Mouse (Mus musculus) CD8-positive naive resting alpha-beta T cell, adult 2 months (primary cell): ENCODE results near the gene Tamm41.

Experiments used
- DNase-seq, 2 experiments: peaks; one replicate each; pipeline ENCODE4 v3.0.0; 2022; ENCODE audit warnings: low read depth in 2 of 2, low spot score in 2 of 2

Tamm41 gene

DNA sequence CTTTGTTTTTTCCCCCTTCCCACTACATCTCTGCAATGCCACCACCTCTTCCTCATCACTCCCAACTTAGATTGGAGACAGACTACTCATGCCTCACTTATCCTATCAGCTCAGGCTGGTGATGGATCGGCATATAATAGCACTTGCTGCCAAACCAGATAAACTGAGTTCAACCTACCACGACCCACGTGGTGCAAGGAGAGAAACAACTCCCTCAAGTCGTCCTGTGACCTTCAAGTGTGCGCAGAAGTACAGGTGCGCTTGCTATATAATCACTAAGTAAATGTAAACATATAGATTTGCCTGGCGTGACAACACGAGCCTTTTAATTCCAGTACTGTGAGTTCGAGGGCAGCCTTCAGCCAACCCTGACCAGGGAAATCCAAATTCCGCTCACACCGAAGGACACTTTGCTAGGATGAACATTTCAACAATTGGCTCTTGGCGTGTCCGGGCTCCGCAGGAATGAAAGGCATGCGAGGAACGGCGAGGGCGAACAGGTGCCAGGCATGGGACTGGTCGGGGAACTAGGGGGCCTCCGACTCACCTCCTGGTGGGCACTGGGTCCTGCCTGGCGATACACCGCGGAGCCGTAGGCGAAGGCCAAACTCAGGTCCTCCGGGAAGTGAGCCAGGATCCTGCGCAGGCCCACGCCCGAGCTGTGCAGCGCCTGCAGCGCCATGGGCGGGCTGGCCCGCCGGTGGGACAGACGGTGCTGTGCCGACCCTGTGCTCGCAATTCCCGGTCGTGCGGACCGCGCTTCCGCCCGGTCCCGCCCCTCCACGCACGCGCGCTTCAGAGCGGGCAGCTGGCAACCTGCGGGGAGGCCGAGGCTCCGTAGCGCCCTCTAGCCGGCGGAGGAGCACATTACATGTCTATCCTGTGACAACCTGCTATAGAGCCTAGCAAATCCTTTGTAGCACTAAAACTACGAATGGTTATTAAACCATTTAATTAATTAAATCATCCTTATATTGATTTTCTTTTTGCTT, at the start of gene Tamm41:
TSS of gene Tamm41 (minus strand) at position 774 of the 992 bp plus-strand sequence.
- DNase-seq: peak; percentile 79 to 80

DNA sequence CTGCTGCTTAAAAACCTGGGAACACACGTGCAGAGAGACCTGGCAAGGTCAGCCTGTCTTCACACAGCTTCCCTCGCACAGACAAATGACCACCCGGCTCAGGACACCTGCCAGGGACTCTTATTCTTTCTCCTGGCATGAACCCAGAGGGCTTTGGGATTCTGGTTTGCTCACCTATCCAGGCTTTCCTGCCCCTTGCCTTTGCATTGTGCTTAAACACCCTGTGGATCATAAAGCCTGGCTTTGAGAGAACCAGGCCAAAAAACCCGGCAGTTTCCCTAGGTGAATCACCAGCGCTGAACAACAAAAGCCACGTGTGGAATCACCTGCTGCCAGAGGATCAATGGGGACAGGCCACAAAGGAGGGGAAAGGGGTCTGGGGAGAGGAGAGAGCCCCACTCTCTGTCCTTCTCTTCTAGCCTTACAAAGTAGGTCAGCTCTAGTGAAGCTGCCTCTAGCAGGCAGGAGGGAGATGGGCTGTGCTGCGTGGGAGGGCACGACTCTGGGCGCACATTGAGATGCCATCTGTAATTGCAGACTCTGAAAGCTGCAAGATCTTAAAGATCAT, 47.7 kb upstream of the Tamm41 start:
- DNase-seq: no peak

- no peak for DNase-seq
Observed at GRCm38 (mm10) chr6:115076781-115077575, 39.3 kb upstream of the Tamm41 start.

GRCm38 (mm10) chr6:115072024-115072423, 34.3 kb upstream of the Tamm41 start:
- DNase-seq: no peak

DNA sequence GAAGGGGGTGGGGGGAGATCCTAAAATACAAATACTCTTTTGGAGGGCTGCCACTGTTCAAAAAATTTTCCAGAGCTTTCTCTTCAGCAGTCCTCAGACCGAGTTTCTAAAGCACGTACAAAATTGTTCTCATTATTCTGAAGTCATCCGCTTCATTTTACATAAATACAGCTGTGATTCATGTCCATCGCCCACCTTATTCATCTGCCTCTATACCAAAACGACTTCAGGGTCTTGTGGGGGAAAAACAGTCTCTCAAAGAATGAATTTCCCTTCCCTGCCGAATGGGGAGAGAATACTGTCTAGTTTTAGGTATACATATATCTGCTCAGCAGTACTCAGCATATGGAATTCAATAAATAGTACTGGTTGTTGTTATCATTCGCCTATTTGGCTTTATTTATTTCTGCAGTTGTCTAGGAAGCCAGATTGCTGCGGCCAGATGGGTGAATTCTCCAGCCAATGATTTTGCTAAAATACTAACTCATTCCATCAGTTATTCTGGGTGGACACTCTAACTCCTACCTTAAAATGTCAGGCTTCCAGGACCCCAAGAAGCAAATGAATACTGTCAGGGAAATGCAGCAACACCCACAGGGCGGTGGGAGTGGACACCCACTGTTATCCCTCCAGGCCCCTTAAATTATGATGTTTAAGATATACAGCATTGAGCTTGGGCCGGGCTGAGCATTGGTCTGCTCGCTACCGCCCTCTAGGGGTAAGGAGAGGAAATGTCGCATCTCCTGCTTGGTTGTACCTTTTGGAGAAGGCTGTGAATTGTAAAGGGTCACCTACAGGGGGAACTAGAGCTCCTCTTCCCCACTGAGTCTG, 27.9 kb upstream of the Tamm41 start:
- DNase-seq: peak; percentile 41 to 52

DNA sequence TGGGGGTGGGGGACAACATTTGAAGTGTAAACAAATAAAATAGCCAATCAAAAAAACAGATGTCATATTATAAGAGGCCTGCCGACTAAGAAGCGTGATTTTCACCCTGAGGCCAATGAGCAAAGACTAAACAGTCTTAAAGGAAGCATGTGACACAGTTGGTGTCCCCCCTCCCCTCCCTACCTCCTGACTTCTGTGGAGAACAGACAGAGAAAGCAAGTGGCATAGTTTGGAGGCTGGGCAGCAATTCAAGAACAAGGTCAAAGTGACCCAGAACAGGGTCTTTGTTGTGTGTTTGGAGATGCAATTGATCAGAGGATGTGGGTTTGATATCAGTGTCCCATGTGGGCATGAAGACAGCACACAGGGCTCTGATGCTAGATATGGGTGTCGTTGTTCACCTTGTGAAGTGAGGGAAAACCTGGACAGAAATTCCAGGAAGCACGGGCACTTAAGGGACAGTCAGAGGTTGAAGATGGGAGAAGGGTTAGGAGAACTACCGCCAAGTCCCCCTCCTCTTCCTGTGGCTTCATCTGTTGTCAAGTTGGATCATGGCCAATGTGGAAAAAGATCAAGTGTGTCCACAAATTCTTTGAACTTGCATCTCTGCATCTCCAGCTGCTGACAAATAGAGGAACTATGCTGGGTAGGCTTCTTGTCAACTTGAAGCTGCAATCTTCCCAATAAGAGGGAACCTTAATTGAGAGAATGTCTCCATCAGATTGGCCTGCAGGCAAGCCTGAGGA, 25.1 kb upstream of the Tamm41 start:
- no peak for DNase-seq

DNA sequence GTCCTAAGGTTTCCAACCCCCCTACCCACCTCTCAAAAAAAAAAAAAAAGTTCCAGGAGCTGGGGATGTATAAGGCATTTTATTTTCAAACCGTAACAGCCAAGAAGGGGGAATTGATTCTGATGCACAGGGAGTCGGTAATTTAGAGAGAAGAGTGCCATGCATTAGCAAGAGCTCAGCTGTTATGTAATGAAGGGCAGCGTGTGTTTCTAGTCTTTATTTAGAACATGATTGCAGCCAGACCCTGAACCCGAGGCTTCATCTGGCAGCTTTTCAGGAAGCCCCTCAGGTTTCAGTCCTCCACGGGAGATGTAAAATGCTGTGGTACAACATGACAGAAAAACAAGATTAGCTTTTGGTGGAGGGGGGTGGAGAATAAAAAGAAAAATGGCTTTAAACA, 21.6 kb upstream of the Tamm41 start:
- DNase-seq: no peak

DNA sequence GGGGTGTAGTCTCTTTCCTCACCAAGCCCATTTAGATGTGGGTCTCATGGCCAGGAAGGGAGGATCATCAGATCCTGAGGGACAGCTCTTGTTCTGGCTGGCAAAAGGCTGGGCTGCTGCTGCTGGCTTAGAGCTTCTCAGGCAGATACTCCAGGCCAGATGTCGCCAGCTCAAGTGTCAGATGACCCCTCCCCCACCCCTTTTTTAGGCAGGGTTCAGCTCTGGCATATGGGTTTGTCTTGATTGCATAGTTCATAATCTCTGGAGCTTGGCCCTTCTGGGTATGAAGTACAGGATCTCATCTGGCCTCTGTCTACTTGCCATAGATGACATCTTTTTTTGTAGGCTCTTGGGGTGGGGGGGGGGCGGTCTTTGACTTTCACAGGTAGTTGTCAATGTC, 19.0 kb upstream of the Tamm41 start:
- no peak for DNase-seq

GRCm38 (mm10) chr6:115055440-115055839, 17.8 kb upstream of the Tamm41 start:
- DNase-seq: no peak

DNA sequence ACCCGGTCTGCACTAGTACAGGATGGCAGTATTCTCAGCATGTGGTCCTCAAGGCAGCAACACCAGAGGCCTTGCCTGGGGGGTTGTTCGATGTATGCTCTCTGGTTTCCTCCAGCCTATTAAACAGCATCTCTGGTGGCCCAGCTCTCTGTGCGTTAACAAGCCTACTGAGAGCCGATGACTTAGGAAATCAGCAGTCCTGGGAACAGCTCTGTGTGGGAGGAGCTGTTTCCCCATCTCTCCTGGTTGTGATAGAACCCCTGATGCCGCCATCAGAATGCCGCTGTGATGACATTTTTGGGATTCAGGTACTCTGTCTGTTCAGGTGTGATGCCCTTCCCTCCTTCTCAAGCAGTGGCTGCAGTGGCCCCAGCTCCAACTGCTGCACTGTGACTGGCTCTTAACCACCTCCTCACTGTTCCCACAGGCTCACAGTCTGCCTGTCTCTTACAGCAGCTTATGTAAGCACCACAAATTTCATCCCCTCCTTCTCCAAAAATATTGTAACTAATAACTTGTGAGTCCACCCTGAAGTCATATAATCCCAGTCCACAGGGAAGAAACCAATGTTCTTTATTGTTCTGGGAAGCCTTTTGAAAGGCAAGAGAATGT, 14.0 kb upstream of the Tamm41 start:
- DNase-seq: no peak

DNA sequence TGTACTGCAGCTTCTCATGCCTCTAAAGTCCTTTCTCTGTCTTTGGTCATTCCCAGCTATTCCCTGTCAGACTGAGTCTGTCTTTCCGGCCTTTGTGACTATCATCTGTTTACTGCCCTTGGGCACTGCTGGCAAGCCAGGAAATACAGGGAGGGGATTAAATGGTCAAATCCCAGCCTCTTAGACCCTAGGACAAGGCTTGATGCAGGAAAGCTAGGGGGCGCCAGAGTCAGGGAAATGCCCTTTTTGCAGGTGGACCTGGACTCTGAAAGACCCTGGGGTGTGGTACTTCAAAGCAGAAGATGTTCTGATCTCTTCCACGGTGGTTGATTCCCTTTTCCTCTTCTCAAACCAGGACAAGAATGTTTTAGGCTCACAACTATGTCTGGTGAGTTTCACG, 11.3 kb upstream of the Tamm41 start:
- DNase-seq: no peak

- DNase-seq: no peak
Observed at GRCm38 (mm10) chr6:115047816-115048215, 10.1 kb upstream of the Tamm41 start.

DNA sequence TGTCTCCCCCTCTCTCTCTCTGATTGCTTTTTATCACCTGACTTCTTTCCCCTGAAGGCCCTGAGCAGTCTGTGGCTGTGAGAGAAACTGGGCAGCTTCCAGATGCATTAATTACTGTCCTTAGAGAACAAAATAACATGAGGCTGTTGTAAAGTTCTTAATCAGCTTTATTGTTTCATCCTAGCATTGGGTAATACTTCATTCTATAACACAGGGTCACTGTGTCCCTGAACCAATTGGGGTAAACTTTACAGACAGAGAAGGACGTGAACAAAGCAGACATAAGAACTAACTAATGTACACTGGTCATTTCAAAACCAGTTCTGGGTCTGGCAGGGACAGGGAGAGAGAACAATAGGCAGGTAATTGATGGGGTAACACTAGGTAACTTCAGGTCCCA, 8.4 kb upstream of the Tamm41 start:
- DNase-seq: no peak

- DNase-seq: no peak
Observed at GRCm38 (mm10) chr6:115044709-115045108, 7.0 kb upstream of the Tamm41 start.

DNA sequence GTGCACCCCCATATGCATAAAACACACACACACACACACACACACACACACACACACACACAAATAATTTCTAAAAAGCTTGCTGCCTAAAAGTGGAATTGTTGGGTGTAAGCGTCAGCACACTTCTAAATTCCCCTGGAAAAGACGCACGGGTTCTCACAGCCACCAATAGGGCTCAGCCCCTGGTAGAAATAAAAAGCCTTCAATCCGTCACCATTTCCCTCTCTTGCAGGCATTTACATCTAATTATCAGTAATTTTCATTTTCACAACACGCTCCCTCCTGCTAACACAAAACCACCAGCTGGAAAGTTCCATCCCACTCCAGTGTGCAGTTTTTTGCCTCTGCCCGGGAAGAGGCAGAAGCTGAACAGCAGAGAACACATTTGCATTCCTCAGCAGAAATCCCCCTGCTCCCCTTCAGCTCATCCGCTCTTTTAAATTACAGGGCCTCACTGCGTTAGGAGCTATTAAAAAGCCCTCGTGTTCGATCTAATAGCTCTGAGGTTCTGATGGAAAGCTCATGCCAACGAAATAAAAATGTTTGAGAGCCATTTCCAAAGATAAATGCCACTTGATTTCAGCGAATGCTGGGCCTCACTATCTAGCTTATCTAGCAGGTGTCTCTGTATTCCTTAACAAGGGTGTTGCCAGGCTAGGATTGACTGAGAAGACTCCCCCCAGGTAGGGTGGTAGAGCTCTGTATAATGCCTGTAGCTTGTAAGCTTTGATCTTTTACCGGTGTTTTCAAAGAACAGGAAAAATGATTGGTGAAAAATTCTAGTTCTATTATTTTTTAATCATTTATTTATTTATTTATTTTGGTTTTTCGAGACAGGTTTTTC, 6.2 kb upstream of the Tamm41 start:
- DNase-seq: no peak

DNA sequence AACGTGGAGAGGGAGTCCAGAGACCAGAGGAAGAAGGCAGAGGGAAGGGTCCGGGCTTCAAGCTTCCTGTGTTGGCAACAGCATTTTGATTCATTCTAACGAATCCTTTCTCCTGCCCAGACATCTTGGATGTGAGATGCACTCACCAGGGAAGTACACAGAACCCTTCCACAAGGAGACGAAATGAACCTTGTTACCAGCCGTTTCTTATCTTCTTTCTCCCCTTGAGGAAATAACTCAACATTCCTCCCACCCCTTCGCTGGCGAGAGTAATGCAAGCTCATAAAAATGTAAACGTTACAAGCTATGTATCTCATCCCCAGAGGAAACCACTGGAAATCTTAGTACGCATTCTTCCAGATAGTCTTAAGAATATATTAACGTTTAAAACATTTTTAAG, 4.9 kb upstream of the Tamm41 start:
- no peak for DNase-seq

- DNase-seq: no peak
Observed at GRCm38 (mm10) chr6:115033441-115033840, 4.2 kb downstream of the Tamm41 start.

- no peak for DNase-seq
Observed at GRCm38 (mm10) chr6:115030098-115030497, 7.6 kb downstream of the Tamm41 start.

DNA sequence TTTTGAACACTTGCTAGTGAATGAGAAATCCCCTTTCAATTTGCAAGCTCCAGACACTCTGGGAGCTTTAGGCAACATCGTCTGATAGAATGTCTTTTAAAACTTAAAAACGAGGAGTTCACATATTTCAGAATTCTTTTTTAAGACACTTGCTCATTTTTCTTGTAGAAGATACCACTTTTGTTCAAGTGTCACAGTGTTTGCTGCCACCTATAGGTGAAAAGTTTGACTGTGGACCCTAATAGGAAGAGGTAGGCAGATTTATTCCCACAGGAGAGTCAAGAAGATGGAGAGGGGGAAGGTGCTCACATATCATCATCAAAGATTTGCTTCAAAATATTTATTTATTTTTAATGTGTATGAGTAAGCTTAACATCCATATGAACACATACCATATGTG, 8.4 kb downstream of the Tamm41 start:
- no peak for DNase-seq
